Mouse (Mus musculus) gastrocnemius, adult 18-20 months (tissue): Measurements from ENCODE around the gene Kif19a. TPM values are rescaled to one million over a fixed set of nuclear protein-coding genes. Genes with fewer than 3 reads are reported as not detected.

Source experiments
- DNase-seq: peaks from one replicate; pipeline ENCODE4 v3.0.0; 2021; ENCODE audit warnings: low spot score
- total RNA-seq, 2 experiments: library from RNA; stranded (reverse); gene quantifications; 2 replicates each; pipeline ENCODE4 v1.2.3; 2021

Gene Kif19a
- total RNA-seq, 2 experiments from 2014 or later: 0.57 to 1.1 TPM

DNA sequence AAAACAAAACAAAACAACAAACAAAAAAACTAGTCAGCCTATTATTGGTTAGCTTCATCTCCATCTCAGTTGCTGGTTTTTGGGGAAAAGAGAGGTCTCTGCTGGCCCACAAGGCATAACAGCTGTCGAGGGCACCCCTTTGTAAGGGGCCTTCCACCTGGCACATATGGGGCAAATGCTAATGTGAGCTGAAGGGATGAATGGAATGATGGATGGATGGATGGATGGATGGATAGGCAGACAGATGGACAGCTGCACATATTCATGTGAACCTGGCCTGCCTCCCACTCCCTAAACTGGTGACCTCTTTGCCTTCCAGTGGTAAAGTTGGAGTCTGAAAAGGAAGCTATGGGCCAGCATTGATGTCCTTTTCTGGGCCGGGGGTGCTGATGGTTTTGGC, 41.8 kb downstream of the Kif19a start:
- no peak for DNase-seq

DNA sequence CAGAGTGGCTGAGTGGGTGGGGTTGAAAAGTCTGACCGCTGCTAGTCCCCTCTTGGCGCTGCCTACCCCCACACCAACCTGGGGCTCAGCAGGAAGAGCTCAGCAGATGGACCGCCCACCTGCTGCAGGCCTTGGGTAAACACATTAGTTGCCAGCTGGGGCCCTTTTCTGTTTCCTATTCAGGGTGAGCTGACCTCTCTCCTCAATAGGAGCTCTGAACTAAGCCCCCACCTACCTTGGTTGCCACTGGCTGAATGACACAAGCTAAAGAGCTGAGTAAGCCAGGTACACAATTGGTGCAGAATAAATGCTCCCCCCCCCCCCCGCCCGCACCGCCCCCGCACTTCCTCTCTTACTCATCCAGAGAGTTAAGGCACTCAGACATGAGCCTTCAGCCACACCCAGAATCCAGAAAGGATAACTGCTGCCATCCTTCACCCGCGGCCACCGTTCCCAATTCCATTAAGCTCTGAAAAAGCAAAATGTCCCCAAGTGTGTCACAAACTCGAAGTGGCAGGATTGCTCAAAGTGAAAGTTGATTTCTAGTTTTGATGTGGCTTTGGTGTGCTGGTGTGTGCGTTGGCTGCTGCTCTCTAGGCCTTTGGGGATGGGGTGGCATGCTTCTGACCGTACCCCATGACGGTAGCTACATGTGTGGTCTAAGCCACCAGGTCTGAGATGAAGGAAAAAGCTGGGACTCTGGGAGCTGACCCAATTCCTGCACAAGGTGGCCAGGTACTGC, 42.7 kb downstream of the Kif19a start:
- no peak for DNase-seq

DNA sequence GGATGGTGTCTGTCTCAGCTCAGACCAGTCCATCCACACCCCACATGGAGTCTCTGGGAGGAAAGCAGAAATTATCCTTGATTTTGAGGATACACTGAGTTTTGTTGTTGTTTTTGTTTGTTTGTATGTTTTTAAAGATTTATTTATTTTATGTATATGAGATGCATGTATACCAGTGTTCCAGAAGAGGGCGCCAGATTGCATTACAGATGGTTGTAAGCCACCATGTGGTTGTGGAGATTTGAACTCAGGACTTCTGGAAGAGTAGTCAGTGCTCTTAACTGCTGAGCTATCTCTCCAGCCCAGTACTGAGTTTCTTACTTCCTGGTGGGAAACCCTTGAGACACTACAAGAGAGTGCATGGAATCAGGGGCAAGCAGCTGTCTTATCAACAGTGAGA, 44.2 kb downstream of the Kif19a start:
- no peak for DNase-seq

DNA sequence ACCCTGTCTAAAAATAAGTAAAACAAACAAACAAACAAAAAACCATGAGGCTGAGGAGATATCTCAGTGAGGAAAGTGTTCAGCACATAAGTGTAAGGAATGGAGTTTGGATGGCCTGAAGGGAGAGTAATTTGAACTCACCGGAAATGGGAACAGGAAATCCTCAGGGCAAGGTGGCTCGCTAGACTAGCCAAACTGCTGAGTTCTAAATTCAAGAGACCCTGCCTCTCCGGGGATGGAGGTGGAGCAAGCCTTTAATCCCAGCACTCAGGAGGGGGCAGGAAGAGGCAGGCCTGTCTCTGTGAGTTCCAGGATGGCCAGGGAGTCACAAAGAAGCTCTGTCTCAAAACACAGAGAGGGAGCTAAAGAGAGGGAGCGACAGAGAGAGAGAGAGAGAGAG, 45.2 kb downstream of the Kif19a start:
- no peak for DNase-seq

DNA sequence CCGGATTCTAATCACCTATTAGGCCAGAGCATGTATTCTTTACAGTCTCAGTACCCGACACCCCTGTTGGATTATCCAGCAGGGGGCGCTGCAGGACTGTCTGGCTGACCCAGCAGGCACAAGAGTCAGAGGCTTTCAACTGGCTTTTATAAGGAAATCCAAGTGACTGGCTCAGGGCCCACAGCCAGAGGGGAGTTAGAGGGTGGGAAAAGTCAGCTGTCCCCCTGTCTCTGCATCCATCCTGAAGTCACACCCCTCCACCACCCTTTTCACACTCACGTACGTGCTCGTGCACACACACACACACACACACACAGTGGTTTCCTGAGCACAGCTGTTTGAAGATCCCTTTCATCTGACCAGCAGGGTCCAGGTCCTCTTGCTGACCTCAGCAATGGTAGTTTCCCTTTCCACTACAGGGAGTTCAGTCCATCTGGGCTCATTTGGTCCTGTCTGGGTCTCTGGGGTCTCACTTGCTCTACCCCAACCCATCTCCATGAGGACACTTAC, 47.6 kb downstream of the Kif19a start:
- peak; percentile 89 for DNase-seq

DNA sequence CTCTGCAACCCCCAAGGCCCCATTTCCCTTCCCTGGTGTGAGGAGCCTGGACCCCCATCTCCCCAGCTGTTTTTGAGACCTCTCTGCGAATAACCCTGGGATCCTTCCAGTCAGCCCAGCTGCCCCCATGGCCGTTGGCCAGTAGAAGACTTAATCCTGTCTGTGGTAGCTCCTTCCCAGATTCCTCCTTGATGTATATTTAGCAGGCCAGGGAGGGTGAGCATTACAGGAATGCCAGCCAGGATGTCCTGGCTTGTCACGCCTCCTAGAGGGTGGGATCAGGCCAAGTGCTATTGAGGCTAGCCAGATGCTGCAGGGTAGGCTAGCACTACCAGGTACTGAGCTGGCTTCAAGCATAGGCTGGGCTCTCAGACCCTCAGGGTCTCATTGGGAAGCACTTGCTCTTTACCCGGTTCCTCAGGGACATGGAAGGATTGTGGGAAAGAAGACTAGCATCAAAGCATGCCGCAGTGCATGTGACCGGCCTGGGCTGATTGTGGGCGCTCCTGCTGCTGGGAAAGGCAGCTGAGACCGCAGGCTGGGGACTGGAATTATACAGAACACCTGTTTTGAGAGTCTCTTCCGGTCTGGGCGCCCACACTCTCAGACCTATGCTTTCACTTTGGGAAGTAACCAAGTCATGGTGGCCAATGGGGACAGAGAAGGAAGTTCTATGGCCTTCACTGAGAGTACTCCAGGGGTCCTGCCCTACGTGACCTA, 49.8 kb downstream of the Kif19a start:
- peak; percentile 40 for DNase-seq

DNA sequence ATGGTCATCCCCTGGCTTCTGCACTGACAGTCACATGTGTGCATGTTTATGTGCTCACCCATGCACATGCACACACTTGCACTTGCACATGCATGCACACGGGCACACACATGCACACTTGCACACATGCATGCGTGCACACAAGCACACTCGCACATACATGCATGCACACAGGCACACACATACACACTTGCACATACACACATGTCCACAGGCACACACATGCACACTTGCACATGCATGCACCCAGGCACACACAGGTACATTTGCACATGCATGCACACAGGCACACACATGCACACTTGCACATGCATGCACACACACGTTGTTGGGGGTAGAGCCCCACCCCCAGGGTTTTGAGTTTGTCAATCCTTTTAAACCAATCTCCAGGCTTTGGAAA, 51.7 kb downstream of the Kif19a start:
- DNase-seq: no peak

DNA sequence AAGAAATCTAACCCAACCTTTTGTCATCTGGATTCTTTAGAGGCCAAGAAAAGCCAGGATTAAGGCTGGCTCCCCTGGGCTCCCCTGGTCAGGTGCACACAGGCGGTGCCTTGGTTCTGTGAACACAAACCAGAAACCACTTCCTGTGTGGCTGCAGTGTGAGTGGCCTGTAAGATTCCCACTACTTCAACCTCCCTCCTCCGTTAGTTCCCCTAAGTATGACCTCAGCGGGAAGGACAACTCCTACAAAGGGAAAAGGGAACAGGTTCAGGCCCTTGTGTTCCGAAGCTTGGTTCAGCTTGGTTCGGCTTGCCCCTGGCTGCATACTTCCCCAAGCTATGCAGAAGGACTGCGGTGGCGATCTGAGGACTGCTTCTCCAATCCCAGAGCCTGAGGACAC, 53.0 kb downstream of the Kif19a start:
- DNase-seq: no peak

DNA sequence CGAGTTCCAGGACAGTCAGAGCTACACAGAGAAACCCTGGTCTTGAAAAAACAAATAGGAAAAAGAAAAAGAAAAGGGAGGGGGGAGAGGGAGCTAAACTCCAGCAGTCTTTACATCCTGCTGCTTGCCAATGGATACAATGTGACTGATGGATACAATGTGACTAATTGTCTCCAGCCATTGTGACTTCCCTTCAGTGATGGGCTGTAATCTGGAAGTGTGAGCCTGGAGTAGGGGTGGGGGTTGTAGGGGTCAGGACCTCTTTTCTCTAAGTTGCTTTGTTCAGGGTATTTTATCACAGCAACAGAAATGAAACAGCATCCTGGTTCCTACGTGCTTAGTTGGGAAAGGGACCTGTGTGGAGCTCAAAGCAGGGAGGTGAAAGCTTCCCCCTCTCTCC, 53.9 kb downstream of the Kif19a start:
- DNase-seq: no peak

DNA sequence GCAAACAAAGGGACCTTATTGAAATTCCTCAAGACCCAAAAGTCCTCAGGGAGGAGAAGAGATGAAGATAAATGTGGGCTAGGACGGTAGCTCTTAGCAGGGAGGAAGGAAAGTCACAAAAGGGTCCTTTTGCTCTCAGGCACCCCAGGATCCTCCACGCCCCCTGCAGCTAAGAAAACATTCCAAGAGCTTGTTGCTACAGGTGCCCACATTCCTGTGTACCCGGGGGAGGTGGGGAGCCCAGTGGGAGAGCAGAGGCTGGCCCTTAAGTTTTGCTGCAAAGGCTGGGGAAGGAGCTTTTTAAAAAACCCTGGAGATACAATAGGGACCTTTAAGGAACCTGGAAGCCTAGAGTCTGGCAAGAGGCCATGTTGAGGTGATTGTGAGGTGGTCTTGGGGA, 55.3 kb downstream of the Kif19a start:
- DNase-seq: no peak

DNA sequence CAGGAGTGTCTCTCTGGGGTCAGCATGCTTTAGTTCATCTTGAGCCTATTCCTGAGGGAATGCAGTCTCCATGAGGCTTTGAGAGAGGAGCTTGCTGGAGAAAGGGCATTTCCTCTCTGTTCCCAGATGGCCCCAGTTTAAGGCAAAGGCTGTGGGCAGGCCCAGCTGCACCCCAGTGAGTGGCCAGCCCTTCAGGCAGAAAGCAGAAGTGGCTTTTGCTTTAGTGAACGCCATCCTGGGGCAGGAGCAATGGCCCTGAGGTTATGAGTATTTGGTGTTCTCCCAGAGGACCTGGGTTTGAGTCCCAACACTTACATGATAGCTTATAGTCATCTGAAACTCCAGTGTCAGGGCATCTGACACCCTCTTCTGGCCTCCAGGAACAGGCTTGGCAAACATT, 56.1 kb downstream of the Kif19a start:
- DNase-seq: no peak

DNA sequence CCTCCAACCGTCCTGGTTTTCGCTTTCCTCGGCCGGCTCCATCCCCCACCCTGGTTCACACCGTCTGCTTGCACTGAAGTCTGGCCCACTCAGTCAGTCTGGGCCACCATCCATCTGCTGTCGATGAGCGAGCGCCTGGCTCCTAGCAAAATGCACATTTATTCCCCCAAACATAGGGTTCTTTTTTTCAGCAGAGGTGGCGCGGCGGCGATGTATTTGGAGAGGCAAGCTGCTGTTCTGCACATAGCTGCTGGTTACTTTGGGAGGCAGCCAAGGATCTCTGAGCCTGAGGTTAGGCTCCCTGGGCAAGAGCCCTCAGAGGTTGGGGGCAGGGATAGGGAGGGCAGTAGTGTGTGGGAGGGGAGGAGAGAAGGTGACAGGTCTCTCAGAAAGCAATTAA, 57.5 kb downstream of the Kif19a start:
- DNase-seq: peak; percentile 66

DNA sequence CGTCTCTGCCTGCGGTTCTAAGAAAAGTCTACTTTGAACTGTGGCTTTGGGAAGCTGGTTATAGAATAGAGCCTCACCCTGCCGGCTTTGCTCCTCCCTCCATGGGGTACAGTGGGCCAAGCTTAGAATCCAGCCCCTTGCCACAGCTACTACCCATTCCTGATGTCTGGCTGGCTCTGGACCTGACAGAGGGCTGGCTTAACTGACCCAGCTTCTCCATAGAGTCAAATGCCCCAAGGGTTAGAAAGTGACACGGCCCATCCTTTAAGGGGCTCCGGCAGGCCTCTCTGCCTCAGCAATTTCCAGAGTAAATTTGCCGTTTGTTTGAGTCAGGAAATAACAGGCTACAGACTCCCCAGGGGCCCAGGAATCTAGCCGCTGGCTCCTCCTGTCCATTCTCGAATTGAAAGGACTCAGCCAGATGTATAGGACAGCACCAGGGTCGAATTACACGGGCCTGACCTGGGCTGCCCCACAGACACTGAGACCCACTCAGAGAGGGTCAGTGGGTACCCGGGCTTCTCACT, 58.1 kb downstream of the Kif19a start:
- no peak for DNase-seq

DNA sequence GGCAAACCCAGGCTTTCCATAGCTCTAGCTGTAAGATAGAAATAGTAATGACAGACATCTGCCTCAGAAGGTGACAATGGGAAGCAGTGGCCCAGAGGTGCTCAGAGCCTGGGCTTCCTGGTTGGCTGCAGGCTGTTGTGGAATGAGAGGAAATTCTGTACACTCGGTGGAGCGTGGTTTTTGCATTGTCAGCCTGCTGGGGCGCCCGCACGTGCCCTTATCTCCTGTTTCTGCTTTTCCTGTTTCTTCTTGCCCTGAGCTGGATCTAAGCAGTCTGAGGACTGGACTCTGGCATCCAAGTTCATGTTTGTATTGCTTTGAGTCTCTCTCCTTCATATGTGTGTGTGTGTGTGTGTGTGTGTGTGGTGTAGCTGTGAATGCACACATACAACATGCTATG, 61.5 kb downstream of the Kif19a start:
- DNase-seq: no peak

DNA sequence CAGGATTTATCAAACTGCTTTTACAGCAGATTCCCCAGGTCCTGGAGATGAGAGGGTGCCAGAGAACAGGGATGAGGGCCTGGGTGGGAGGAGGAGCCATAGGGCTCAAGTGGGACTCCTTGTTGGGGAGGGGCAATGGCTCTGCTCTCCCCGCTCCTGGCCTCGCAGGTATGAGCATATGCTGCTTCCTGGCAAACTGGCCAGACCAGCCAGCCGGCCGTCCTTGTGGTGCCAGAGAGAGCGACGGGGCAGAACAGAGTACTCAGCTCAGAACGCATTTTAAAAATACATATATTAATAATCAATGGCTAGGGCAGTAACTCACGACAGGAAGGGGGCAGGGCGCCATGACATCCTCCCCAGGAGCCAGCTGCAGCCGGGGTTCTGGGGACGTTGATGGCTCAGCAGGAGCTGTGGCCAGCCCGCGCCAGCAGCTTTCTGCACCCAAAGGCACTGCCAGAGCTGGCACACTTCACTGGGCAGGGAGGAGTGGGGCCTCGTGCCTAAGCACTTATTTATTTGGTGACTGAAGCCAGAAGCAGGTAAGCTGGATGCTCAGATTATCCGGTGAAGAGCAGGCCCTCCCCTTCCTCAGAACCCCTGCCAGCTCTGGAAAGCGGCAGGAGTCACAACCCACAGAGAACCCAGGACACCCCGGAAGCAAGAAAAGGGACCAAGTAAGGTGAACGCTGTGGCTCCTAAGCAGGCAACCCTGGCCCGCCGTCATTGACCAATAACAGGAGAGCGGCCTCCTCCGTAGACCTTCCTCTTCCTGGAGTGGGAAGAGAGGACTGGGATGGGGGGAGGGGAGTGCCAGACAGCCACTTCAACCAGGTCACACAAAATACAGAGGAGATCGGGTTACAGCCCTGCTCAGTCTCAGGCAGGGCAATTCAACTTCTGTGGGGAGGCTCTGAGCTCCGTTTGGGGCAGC, 64.6 kb downstream of the Kif19a start:
- DNase-seq: peak; percentile 77

DNA sequence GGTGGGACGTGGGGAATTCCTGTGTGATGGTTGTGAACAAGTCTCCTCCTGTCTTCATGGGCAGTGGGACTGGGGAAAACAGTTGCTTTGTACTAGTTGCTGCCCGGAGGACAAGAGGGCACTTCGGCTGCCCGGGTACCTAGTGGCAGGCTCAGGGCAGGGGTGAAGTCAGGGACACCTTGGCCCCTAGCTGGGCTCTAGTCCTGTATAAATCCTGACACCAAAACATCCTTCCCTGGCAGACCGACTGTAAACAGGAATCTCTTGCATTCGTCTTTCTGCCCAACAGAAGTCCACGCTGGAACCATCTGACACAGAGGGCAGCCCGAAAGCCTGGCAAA, 65.2 kb downstream of the Kif19a start:
- peak; percentile 36 for DNase-seq

DNA sequence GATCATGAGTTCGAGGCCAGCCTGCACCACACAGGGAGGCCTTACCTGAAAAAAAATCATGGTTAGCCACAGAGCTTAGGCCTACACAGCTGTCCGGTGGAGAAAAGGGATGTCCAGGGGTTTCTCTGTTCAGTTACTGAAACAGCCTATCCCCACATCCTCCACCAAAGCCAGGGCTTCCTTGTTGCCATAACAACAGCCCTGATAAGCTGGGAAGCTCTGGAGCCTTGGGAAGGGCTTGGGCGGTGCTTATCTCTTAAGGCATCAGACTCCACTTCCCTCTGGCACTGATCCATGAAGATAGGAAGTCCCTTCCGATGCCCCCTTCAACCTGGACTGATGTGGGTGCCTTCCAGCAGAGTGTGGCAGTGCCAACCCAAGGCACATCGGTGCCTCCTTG, 68.0 kb downstream of the Kif19a start:
- no peak for DNase-seq

Other genes with a start within 250 kb of the Kif19a start
- gene Rpl38, start 96.9 kb upstream of the Kif19a start, total RNA-seq: 100 to 1,000 TPM; 619 to 713 TPM
- gene Ttyh2, start 90.0 kb upstream of the Kif19a start, total RNA-seq: 10 to 100 TPM; 15.6 to 16.7 TPM
- gene Dnaic2, start 38.0 kb upstream of the Kif19a start, total RNA-seq: under 1 TPM; 0.07 to 0.12 TPM
- not detected for gene Btbd17, start 30.6 kb downstream of the Kif19a start, total RNA-seq
- not detected for gene Gpr142, start 33.5 kb downstream of the Kif19a start, total RNA-seq
- 10 to 100 TPM; 39.7 to 43.7 TPM for gene Gprc5c, start 85.8 kb downstream of the Kif19a start, total RNA-seq
- under 1 TPM; 0.59 to 0.81 TPM for gene Cd300a, start 124.7 kb downstream of the Kif19a start, total RNA-seq
- under 1 TPM; 0.09 to 0.24 TPM for gene Cd300lb, start 169.0 kb downstream of the Kif19a start, total RNA-seq
- not detected for gene Cd300c, start 203.8 kb downstream of the Kif19a start, total RNA-seq
- gene Cd300ld, start 224.5 kb downstream of the Kif19a start, total RNA-seq: under 1 TPM; 0.11 to 0.33 TPM
- under 1 TPM; 0.21 to 0.32 TPM for gene Cd300c2, start 236.5 kb downstream of the Kif19a start, total RNA-seq